Mouse (Mus musculus) T-helper 1 cell (primary cell): Measurements from ENCODE around the gene Tdrd3.

Experiments
- in situ Hi-C: fragments of 300-600 bp; cut with MboI, MseI; formaldehyde crosslinking; loops from one replicate; pipeline ENCODE4 v1.15.1; 2025; ENCODE audit warnings: high pct_unique_total_duplicates

Tdrd3 gene

DNA sequence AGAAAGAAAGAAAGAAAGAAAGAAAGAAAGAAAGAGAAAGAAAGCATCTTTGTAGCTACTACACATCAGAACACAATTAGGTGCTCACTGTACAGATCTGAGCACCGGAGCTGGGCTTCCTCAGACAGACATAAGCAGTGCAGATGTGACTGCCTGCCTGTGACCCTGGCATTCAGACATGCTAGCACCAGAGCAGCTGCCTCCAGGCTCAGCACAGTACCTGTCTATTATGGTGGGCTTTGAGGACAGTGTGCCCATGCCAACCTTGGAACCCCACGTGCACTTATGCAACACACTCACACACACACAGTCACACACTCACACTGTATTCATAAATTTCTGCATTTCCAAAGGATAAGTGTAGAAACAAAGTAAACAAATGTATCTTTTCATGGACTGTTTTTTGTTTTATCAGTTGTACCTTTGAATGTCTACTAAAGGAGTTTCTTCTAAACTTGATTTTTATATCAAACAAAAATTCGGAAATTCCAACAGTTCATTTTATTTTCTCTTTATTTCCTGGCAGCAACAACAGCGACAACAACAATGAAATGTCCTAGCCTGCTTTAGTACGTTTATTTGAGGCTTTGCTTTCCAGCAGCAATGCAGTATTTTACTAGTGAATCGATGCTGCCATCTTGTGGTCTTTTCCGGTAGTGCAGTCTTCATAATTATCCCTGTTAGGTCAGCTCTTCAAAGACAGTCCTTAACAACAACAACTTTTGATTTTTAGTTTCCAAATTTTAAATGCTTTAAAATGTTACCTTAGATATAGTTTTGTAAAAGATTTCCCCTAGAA, 35.4 kb downstream of the Tdrd3 start:
- in situ Hi-C loops = loop anchor here (5.0 to 25.0 kb wide), 2 partner anchors 135 to 1010 kb away; partner anchors contain the start of gene Pcdh20

DNA sequence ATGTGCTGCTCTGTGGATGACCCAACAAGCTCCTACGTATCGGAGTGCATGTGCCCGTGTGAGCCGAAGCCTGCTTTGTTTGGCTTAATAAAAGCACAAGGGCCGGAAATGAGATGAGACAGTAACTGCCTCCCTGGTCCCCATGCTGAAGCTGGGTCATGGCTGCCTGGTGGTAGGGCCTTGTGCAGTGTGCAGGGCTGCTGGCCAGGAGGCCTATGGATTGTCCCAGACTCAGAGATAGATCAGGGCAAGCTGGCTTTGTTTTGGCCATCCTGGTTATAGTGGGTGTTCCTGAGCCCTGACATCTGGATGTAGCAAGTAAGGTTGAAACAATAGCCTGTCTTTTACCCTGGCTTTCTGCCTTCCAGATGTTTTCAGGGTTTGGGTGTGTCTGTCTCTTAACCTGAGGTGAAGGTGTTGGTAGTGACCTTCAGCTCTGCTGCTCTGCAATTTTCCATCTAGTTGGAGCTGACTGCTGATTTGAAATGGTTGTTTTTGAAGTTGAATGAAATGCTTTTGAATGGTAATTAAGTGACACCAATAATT, 39.3 kb downstream of the Tdrd3 start:
- in situ Hi-C loops = loop anchor here (25.0 kb wide), 1 partner anchor 1007 kb away; the partner anchor contains the start of gene Pcdh20

DNA sequence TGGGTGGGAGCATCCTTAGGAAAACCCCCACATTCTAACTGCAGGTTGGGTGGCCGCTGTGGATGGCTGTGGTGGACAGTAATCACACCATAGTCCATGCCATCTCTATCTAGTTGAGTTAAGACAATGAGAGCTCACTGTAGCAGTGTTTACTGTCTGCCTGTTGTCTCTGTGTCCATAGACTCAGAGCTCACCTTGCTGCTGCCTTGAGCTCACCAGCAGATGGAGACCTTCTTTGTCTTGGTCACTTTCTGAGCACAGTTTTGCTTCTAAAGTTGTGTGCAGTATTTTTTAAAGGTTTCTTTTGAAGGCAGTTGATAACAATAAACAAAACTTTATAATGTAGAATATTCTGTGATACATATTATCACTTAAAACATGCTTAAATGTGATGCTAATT, 43.3 kb downstream of the Tdrd3 start:
- in situ Hi-C loops = loop anchor here (25.0 kb wide), 1 partner anchor 1003 kb away; the partner anchor contains the start of gene Pcdh20

DNA sequence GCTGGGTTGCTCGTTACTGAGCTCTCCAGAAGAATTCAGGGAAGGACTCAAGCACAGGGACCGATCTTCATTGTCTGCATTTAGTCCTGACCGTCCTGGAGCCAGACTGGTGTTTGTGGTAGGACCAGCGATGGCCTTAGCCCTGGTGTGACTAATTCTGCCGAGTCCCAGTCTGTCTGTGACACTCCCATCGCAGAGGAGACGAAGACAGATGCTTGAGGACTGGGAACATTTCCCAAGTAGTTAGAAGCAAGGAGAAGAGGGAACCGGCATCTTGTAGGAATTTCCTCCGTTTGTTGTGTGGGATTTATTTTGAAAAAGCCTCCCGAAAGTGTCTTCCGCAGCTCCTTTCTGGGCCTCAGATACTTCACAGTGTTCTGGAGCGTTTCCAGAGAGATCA, 45.1 kb downstream of the Tdrd3 start:
- in situ Hi-C loops = loop anchor here (25.0 kb wide), 1 partner anchor 1001 kb away; the partner anchor contains the start of gene Pcdh20

DNA sequence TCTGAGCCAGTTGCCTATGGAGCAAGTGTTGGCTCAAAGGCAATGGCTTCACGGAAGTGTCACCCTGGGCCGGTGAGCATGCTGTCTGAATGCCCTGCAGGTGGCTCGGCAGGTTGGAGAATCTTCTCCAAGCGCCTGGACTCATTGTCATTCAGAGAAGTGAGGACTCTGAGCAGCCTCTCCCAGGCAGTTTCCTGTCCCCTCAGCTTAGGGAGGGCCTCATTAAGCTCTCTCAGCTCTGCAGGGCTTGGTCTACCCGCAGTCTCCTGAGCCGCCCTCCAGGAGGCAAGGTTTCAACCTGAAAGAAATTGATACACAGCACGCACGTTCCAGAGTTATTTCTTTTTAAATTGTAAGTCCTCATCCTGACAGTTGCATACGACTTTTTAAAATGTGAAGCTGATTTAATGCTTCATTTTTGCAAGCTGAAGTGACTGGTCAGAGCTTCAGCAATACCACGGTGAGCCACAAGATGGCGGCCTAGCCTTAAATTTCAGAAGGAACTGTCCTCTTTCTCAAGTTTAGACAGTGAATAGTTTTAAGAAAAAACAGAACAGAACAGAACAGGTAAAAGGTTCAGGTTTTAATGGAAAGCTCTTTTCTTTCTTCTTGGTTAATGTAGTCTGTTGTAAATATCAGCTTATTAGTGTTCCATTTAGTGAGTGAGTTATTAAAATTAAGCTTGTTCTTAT, 47.7 kb downstream of the Tdrd3 start:
- in situ Hi-C loops = loop anchor here (25.0 kb wide), 1 partner anchor 998 kb away; the partner anchor contains the start of gene Pcdh20

DNA sequence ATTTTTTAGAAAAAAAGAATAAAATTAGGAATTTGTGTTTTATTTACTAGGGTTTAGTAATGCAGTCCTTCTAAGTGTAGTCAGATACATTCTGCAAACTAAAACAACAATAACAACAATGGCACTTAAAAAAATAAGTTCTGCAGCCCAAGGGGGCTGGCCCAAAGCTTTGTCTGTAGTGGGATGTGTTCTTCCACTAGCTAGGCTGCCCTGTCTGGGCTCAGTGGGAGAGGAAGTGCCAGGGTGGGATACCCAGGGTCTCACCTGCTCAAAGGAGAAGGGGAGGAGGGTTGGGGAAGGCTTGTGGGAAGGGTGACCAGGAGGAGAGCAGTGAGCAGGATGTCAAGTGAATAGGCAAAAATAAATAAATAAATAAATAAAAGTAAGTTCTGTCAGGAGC, 48.2 kb downstream of the Tdrd3 start:
- in situ Hi-C loops = loop anchor here (25.0 kb wide), 1 partner anchor 998 kb away; the partner anchor contains the start of gene Pcdh20

DNA sequence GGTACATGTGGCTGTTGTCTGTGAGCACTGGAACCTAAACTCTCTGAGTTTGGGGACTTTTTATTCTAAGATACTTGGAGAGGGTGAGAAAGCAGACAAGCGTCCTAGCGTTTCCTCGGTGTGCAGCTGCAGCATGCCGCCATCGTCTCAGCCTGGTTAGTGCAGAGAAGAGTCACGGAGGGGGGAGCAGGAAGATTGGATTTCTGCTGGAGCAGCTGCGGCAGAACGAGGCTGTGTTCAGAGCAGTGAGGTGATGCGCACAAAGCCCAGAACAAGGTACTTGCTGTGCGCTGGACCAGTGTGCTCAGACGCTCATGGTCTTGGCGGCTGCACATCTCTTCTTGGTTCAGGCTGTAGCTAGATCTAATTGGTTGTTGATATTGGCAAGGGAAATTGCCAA, 51.1 kb downstream of the Tdrd3 start:
- in situ Hi-C loops = loop anchor here (25.0 kb wide), 1 partner anchor 995 kb away; the partner anchor contains the start of gene Pcdh20

DNA sequence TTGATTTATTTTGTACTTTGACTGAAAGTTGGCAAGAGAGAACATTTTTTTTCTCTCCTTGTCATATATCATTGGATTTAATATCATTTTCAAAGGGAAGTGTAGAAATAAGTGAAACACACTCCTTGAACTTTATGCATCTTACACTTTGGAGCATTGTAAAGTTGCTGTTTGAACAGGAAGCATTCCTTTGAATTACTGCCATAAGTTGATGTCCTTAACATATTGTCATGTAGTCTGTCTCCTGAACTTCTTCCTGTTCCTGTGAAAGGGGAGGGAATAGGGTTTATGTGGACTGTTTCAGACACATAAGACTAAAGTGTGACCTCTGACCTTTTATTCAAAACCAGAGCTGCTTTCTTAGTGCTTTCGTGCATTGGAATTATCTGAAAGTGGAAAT, 55.1 kb downstream of the Tdrd3 start:
- in situ Hi-C loops = loop anchor here (5.0 to 25.0 kb wide), 2 partner anchors 991 to 1511 kb away; partner anchors contain the start of gene Pcdh20

DNA sequence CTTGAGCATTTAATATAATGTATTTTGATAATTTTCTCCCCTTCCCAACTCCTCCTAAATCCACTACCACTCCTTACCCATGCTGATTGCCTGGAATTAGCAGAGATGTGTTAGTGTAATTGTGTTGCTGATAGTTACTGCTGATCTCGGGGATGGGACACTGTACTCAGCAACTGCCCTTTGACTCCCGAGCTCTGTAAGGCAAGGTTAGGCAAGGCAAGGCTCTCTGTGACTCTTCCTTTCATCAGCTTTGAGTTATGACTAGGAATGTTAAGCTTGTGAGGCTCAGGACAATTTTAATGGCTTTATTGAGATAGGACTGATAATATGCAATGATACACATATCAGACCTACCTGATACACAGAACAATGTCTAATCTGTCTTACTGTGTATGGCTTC, 56.3 kb downstream of the Tdrd3 start:
- in situ Hi-C loops = loop anchor here (5.0 to 25.0 kb wide), 2 partner anchors 990 to 1510 kb away; partner anchors contain the start of gene Pcdh20

DNA sequence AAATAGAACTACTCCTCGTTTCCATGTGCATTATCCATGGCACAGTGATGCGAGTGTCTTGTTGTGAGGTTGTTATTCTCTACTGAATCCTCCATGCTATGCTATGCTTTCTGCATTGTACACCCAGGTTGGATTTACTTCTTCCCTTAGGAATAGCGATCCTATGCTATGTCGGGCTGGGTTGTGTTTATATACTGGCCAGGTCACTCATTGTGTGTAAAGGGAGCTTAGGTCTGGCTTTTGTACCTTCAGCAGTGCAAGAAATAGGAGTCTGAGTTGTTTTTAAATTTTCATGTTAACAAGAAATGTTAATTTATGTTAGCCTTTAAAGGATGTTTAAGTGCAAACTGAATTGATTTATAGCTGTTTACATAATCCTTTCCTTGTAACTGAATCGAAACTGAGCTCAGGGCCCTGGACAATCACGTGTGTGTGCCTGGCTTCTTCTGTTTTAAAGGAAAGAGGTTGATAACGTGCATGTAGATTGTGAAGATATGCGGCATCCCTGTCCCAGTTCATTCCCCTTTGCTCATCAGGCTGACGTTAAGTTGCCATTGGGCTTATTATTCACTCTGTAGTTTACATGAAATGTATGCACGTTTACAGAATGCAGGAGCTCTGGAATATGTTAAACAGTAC, 59.4 kb downstream of the Tdrd3 start:
- in situ Hi-C loops = no loop called here

DNA sequence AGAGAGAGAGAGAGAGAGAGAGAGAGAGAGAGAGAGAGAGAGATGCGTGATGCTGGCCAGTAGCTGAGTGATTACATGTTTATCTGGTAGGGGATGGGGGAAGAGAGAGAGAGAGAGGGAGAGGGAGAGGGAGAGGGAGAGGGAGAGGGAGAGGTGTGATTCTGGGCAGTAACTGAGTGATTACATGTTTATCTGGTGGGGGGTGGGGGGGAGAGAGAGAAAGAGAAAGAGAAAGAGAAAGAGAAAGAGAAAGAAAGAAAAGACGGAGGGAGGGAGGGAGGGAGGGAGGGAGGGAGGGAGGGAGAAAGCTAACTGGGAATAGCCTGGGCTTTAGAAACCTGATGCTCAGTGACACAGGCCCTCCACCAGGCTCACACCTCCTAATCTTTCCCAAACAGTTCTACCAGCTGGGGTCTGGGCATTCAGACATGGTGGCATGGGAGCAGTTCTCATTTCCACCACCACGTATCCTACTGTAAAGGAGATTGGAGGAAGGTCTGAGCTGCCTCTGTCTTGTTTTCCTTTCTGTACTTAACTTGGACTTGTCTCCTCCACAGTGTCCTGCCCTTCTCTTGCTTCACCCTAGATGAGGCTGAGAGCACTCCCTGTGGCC, 62.0 kb downstream of the Tdrd3 start:
- in situ Hi-C loops = no loop called here

DNA sequence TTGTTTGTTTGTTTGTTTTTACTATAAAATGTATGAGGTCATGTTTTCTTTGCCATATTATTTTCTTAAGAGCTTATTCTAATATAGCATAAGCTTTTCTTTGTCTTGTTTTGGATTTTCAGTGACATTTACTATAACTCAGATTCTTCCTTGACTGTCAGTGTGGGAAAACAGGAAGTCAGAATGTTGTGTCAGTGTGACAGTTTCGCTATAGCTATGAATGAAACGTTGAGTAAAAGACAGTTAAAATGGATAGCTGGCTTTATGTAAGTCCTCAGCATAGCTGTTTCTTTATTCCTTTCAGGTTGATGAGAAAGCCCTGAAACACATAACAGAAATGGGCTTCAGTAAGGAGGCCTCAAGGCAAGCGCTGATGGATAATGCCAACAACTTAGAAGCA, 69.4 kb downstream of the Tdrd3 start:
- in situ Hi-C loops = no loop called here

DNA sequence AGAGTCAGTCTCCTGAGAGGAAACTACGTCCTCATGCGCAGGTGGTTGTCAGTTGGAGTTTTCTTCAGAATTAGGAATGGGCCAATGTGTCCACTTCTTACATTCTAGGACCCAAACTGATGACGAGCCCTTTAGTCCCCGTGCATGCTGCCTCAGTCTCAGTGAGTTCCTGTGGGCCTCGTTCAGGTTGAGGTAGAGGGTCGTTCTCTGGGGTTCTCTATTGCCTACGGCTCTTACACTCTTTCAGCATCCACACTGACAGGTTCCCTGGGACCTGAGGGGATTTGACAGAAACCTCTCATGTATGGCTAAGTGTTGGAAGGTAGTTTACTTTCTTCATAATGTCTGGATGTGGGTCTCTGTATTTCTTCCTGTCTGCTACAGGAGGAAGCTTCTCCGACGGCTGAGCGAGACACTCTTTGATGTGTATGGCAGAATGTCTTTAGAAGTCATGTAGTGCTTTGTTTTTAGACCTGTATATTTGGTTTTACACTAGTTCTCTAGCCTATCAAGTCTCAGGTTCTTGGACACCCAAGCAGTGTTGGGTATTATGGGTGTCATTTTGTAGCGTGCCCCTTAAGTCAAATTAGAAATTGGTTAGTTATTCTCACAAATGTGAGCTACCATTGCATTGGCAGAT, 81.6 kb downstream of the Tdrd3 start:
- in situ Hi-C loops = no loop called here

DNA sequence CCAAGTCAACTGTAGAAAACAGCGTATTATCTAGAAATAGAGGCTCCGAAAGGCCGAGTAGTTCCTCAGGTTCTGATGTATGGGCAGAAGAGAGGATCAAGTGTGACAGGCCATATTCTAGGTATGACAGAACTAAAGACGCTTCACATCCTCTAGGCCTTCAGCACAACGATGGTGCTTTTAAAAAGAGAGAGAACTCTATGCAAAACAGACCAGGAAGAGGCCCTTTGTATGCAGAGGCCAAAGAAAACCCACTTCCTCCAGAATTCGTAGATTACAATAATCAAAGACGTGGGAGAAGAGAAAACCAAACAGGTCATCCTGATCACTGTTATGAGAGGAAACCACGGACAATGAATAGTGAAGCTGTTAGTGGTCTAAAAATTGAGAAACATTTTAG, 89.5 kb downstream of the Tdrd3 start:
- in situ Hi-C loops = no loop called here

DNA sequence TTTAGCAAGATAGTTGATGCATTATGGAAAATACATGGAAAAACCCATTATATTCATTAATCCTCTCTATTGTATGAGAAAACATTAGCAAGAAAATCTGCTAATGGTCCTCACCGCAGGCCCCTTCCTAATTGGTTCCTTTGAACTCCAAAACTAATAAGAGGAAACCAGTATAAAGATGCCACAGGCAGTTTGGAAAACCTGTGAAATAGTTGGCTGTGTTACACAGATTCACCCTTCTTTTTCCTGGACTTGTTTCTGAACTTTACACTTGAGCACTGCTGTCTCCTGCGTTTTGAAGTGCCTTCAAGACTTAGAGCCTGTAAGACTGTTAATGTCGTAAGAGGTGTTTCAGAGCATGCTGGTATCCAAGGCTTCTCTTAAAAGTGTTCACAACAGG, 98.8 kb downstream of the Tdrd3 start:
- in situ Hi-C loops = no loop called here

DNA sequence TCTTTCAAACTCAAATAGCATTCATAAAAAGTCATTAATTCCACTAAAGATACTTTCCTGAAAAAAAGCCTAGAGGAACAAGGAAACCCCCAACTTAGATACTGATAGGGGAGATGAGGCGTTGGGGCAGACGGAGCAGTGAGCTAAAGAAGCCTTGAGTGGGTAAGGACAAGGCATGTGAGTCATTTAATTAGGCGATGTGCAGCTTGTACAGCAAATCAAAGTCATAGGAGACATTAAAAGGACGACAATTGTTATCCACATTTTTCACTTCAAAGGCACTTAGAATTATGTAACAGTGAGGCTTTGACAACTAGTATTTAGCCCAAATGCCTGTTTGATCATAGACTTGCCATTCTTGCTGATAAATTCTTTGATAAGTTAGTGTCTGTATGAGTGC, 100.9 kb downstream of the Tdrd3 start:
- in situ Hi-C loops = no loop called here

DNA sequence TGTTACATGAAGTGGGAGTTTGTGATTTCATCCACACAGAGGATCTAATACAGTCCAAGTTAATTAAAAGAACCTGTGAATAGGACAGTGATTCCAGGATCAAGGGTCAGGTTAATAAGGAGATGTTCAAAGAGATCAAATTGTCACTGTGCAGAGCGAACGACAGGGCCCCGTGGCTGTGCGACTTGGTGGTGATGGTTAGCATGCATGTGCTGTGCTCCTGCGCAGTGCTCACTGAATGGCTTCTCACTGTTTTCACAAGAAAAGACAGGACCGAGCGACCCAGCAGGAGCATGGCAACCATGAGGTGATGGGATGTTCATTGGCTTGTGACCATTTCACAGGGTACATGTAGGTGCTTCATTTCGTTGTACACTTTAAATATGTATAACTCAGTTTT, 115.4 kb downstream of the Tdrd3 start:
- in situ Hi-C loops = no loop called here

DNA sequence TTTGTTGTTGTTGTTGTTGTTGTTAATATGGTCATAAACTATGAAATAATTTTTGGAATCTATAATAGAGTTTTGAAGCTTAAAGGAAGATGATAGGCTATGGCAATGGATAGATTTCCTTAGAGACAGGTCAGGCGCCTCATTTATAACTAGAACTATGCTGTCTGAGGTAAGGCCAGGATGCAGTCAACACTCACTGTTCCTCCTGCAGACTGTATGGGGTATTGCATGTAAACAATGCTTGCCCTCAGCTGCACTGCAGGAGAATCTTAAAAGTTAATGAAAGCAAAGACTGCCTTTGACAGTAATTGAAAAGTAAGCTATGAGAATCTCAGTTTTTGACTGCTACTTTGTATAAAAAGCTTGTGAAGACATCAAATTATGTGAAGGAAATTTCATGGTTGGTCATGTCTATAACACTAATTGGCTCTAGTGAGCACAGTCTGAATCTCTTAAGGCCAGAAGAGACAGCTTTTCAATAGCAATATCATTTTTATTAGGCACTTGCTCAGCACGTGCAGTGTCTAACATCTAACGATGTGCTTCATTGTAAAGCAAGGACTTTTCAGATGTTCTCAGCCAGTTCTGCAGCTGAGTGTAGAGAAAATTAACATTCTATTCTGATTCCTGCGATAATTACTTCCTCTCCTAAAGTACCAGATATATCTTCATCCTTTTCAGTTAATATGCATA, 120.8 kb downstream of the Tdrd3 start:
- in situ Hi-C loops = no loop called here

DNA sequence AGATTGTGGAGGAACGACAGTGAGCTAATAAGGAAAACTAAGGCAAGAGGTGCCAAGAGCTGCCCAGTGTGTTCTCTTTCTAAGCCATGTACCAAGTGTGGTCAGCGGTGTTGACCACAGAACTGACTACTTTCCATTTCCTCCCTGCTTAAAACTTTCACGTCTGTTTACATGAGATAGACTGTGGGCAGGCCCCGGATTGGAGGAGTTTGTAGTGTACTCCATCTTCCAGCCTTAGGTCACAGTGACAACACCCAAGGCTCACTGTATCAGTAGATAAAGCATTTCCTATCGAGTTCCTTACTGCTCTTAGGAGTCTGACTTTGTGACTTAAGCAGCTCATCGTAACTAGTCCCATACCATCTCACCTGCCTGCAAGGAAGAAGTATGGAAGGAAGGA, 133.5 kb downstream of the Tdrd3 start:
- in situ Hi-C loops = no loop called here

DNA sequence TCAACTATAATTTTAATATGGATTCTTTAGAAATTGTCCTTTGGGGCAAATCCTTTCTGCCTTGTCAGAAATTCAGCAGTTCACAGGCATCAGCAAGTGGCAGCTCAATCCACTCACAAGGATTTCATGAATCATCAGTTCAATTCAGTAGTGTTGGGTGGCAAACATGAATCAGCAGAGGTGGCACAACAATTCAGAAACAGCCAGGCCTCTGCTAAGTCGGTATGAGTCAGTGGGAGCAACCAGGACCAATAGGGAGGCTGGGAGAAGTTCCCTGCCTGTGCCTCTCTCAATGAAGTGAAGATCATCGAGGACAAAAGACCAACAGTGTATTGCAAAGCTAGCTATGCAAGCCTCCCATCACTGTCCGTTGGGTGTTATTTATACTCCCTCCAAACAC, 135.8 kb downstream of the Tdrd3 start:
- in situ Hi-C loops = no loop called here
